Mouse (Mus musculus) stomach, postnatal 0 days (tissue): ENCODE measurements around the gene Mpl. TPM values are rescaled to one million over a fixed set of nuclear protein-coding genes. Genes with fewer than 3 reads are reported as not detected.

Experiments used
- ATAC-seq: fragments of 200-750 bp; cut with Nextera tagmentation; 2 replicates; pipeline ENCODE4 v1.8.0; 2017; ENCODE audit not compliant: low FRiP score, low TSS enrichment
- DNase-seq: peaks from one replicate; pipeline ENCODE4 v3.0.0-alpha.2; 2016; ENCODE audit warnings: low spot score
- H3K27ac ChIP-seq: fragments of 300-500 bp; sonication (generic); replicated peaks from 2 replicates; pipeline ENCODE4 v1.5.1; 2014; ENCODE audit warnings: mild to moderate bottlenecking, control low read depth
- H3K27me3 ChIP-seq: fragments of 300-500 bp; sonication (generic); 2 replicates; pipeline ENCODE4 v1.6.1; 2014; ENCODE audit warnings: low read length; ENCODE audit not compliant: control insufficient read depth, insufficient read depth
- H3K36me3 ChIP-seq: fragments of 300-500 bp; sonication (generic); 2 replicates; pipeline ENCODE4 v1.6.1; 2014; ENCODE audit warnings: low read length, mixed read lengths; ENCODE audit not compliant: control insufficient read depth, insufficient read depth
- H3K4me1 ChIP-seq: fragments of 300-500 bp; sonication (generic); replicated peaks from 2 replicates; pipeline ENCODE4 v1.6.1; 2014; ENCODE audit warnings: antibody characterized with exemption; ENCODE audit not compliant: control insufficient read depth, insufficient read depth
- H3K4me2 ChIP-seq: fragments of 300-500 bp; sonication (generic); replicated peaks from 2 replicates; pipeline ENCODE4 v1.6.1; 2014; ENCODE audit warnings: low read depth, mild to moderate bottlenecking, control low read depth, moderate library complexity
- H3K4me3 ChIP-seq: fragments of 300-500 bp; sonication (generic); 2 replicates; pipeline ENCODE4 v1.5.1; 2014; ENCODE audit warnings: low read depth, low read length, control low read depth
- H3K9ac ChIP-seq: fragments of 300-500 bp; sonication (generic); 2 replicates; pipeline ENCODE4 v1.6.1; 2014; ENCODE audit warnings: mild to moderate bottlenecking, low read length, control low read depth, mixed read lengths
- H3K9me3 ChIP-seq: fragments of 300-500 bp; sonication (generic); 2 replicates; pipeline ENCODE4 v1.6.1; 2016; ENCODE audit warnings: low read length; ENCODE audit not compliant: control insufficient read depth
- CTCF ChIP-seq: IDR thresholded peaks from 2 replicates; pipeline ENCODE4 v1.5.1; 2016; ENCODE audit warnings: antibody characterized with exemption, low read depth, mild to moderate bottlenecking, moderate library complexity
- EP300 ChIP-seq: optimal IDR thresholded peaks from 2 replicates; pipeline ENCODE3; 2016; ENCODE audit warnings: antibody characterized with exemption
- WGBS: fragments of 180-500 bp; shearing (Covaris S2); extraction: QIAGEN DNeasy Blood & Tissue Kit; methylation state at CpG from one replicate; pipeline ENCODE4 v1.1.7; 2014; 5-methylcytosine and 5-hydroxymethylcytosine counted together
- polyA plus RNA-seq: library from polyadenylated mRNA; unstranded; fragments of >200 nt; fragmentation: Nextera tagmentation; extraction: Ambion mirVana; gene quantifications from 2 replicates; pipeline ENCODE4 v1.2.1, GENCODE M21; 2015

Mpl gene
- polyA plus RNA-seq, 1 experiment from 2014 or later = 0.05 TPM

GRCm38 (mm10) chr4:118429215-118429895 is 28.0 kb downstream of the Mpl start:
- Histone ChIP-seq H3K27me3 (no peaks in the 10 kb centered on the region), H3K4me2 (peak overlapping the region; percentile 91), H3K4me3 (peak overlapping the region; percentile 77), H3K9ac (peak overlapping the region; percentile 84), H3K4me1 (peaks cover 4% of the 10 kb centered on the region), H3K9me3 (no peaks in the 10 kb centered on the region), H3K36me3 (peaks cover 15% of the 10 kb centered on the region), H3K27ac (peak overlapping the region; percentile 94)
- peak; percentile 70 for DNase-seq
- no peak for TF ChIP-seq CTCF
- TF ChIP-seq EP300 = no peak
- 37% methylated on average over 6 of the region's 7 CpGs for WGBS
- ATAC-seq = no peak

DNA sequence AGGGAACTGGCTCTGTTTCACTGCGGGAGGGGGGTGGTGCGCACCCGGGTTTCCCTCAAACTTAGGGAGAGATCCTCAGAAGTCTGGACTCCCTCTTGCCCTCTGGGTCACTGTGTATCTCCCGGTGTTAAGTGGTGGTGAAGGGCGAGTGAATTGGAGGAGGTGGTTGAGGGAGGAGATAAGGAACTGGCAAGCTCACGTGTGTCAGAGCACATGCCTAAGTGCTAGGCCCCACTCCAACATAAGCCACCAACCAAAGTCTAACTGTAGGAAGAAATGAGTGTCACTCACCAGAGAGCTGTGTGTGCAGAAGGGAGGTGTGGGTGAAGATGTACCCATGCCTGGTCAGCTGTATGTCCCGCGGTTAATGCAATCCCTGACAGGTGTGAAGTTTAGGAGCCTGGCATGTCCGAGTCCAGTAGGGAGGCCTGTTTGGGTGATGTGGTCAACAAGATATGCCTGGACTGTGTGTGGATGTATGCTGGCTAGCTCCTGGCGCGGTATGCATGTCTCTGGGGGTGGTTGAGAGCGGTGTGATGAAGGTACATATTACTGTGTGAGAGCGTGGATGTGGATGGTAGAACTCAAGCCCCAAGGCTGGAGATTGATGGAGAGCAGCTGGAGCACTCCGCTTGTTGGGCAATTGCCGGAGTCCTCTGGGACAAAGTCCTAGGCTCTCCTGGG is 28.6 kb downstream of the Mpl start:
- 20% methylated on average over 15 of the region's 15 CpGs for WGBS
- Histone ChIP-seq H3K9me3 (no peaks in the 10 kb centered on the region), H3K4me2 (peak overlapping the region; percentile 91), H3K4me1 (peaks cover 4% of the 10 kb centered on the region), H3K36me3 (peaks cover 15% of the 10 kb centered on the region), H3K4me3 (peak overlapping the region; percentile 77), H3K9ac (peak overlapping the region; percentile 84), H3K27me3 (no peaks in the 10 kb centered on the region), H3K27ac (peak overlapping the region; percentile 94)
- DNase-seq (peak; percentile 52), ATAC-seq (peak; percentile 51)
- TF ChIP-seq EP300 = no peak
- TF ChIP-seq CTCF = no peak

DNA sequence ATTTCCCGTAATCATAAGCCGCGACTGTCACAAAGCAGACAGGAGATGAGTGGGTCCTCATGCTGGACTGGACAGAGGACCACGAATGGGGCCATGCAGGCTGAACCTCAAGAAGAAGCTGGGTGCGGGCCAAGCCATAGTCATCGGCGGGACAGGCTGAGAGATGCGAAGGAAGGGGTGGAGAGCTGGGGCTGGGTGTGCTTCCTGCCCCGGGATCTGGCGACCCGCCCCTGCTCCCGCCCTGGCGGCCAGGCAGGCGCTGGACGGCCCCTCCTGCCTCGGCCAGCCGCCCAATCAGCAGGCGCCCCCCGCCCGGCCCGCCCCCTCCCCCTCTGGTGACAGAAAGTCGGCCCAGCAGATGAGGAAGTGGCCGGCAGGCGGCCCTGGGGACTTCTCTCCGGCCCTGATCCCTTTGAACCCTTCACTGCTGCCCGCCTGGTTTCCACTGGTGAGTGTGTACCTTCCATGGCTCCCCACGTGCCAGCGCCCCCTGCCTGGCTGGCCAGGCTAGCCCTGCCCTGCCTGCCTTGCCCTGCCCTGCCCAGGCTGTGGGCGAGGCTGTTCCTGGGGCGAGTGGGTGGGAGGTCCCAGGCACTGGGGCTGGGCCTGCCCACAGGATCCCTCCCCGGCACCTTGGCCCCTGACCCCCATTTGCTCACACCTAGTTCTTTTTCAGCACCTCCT is 29.4 kb downstream of the Mpl start, which contains the start of gene Elovl1:
Elovl1 (plus strand) TSS at position 326 of the 684 bp plus-strand sequence.
- Histone ChIP-seq H3K4me2 (peak within 1 kb of the TSS; percentile 91), H3K27me3 (no peaks in the 10 kb centered on the region), H3K9ac (peak within 1 kb of the TSS; percentile 84), H3K36me3 (peaks cover 15% of the 10 kb centered on the region), H3K9me3 (no peaks in the 10 kb centered on the region), H3K27ac (peak within 1 kb of the TSS; percentile 94), H3K4me3 (peak within 1 kb of the TSS; percentile 77), H3K4me1 (peaks cover 4% of the 10 kb centered on the region)
- TF ChIP-seq CTCF = peak; percentile 69
- no peak for TF ChIP-seq EP300
- ATAC-seq = peak; percentile 96
- 0% methylated on average over 17 of the region's 31 CpGs for WGBS
- peak; percentile 96 for DNase-seq

DNA sequence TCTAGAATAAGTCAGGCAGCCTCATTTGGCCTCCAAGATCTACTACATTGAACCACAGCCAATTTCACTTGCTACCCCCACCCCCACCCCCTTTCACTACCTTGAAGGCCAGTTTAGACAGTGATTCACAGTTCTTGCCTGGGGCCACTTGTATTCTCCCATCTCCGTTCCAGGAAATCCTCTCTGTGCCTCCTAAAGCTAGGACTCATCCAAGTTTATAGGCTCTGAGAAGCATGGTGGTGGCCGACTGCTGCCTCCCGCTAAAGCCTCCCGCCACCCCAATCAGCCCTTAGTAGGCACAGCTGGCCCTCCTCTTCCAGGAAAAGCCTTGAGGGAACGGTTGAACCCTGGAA is 29.9 kb downstream of the Mpl start:
- Histone ChIP-seq H3K4me1 (peaks cover 4% of the 10 kb centered on the region), H3K9ac (peak overlapping the region; percentile 84), H3K36me3 (peaks cover 12% of the 10 kb centered on the region), H3K27ac (peak overlapping the region; percentile 94), H3K27me3 (no peaks in the 10 kb centered on the region), H3K9me3 (no peaks in the 10 kb centered on the region), H3K4me3 (peak overlapping the region; percentile 77), H3K4me2 (peak overlapping the region; percentile 91)
- WGBS = 2% methylated on average over 5 of the region's 5 CpGs
- TF ChIP-seq CTCF (no peak), EP300 (no peak)
- DNase-seq (no peak), ATAC-seq (no peak)

GRCm38 (mm10) chr4:118425374-118425773 is 31.9 kb downstream of the Mpl start:
- H3K27me3 ChIP-seq = no peaks in the 10 kb centered on the region
- TF ChIP-seq CTCF (no peak), EP300 (no peak)
- ATAC-seq = no peak
- peaks cover under 1% of the 10 kb centered on the region; the same call in 1 of the 2 replicates for H3K36me3 ChIP-seq
- WGBS = 92% methylated on average over 1 of the region's 1 CpGs
- peaks cover 4% of the 10 kb centered on the region for H3K4me1 ChIP-seq
- no peaks in the 10 kb centered on the region for H3K9me3 ChIP-seq
- no peak for DNase-seq
- H3K27ac ChIP-seq = no peak overlapping the region
- H3K4me2 ChIP-seq = no peak overlapping the region
- H3K9ac ChIP-seq = no peak overlapping the region
- no peak overlapping the region for H3K4me3 ChIP-seq
